In the genomic region with DNA sequence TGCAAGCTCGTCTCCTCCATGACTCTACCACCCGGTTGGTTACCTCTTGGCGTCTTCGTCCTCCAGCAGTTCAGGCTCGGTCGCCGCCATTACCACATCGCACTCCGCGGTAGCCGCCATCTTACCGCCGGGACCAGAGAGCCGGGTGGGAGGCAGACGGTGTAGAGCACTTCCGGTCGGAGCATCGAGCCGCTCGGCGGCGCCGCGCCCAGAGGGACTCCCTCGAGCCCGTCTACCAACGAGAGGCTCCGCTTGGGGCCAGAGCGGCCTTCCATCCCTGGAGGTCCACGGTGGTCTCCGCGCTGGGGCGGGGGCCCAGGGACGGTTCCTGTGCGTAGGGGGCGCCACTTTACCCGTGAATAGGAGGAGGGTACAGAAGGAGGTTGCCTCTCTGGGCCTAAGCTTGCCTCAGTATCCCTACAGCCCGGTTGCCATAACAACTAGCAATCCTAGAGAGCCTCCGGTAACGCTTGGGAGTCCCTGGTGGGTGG, we compare ENCODE assay signal across 8 mouse cellular contexts. TPM values are rescaled to one million over a fixed set of nuclear protein-coding genes. Genes with fewer than 3 reads are reported as not detected.
A peak's percentile ranks its signal among the peaks of the same experiment; 100 is the strongest.
DNase-seq lines count a peak whose midpoint lies in the region; ATAC-seq lines count a peak whose summit lies in the region.

No protein-coding gene starts in this region.

- H3K9me3 ChIP-seq in hindbrain, embryonic 14.5 days (ENCODE audit: control insufficient read depth, low read length) = no peaks in the 10 kb centered on the region

- peak; percentile 97 for ATAC-seq in hindbrain, embryonic 14.5 days (ENCODE audit: low FRiP score)

- peak overlapping the region; percentile 71 for H3K4me2 ChIP-seq in hindbrain, embryonic 14.5 days (replicated peaks)

- peaks cover 6% of the 10 kb centered on the region; the same call in 1 of the 2 replicates for H3K36me3 ChIP-seq in hindbrain, embryonic 14.5 days (replicated peaks; ENCODE audit: control insufficient read depth, insufficient read depth)

- peak; percentile 98 for DNase-seq in NIH3T3 (ENCODE audit: low read depth)
- DNase-seq in cerebellum, postnatal 10 days = peak; percentile 98 to 99
- DNase-seq in frontal cortex, postnatal 14 days (ENCODE audit: low spot score in 2 of 2) = peak; percentile 97 to 98
- peak; percentile 98 for DNase-seq in hindbrain, embryonic 14.5 days (ENCODE audit: low spot score)
- DNase-seq in layer of hippocampus, postnatal 36 days = peak; percentile 98
- DNase-seq in lung, postnatal 36 days = peak; percentile 95
- DNase-seq in retina, postnatal 1 day = peak; percentile 99
- peak; percentile 91 to 92 for DNase-seq in urinary bladder, adult 18-20 months (ENCODE audit: low spot score in 2 of 2)

- H3K9ac ChIP-seq in hindbrain, embryonic 14.5 days = peak overlapping the region; percentile 86

- peaks cover 35% of the 10 kb centered on the region for H3K4me1 ChIP-seq in hindbrain, embryonic 14.5 days (replicated peaks; ENCODE audit: control insufficient read depth, insufficient read depth, low read length)

- H3K27ac ChIP-seq in hindbrain, embryonic 14.5 days = peak overlapping the region; percentile 96

- WGBS in hindbrain, embryonic 14.5 days = under 1% methylated on average over 39 of the region's 40 CpGs

- H3K27me3 ChIP-seq in hindbrain, embryonic 14.5 days (ENCODE audit: control insufficient read depth, insufficient read depth, low read length) = no peaks in the 10 kb centered on the region

- H3K4me3 ChIP-seq in hindbrain, embryonic 14.5 days (replicated peaks; ENCODE audit: low read length) = peak overlapping the region; percentile 85

RNA-seq across cellular contexts. Expression of a gene that starts 0.4 kb away (rescaled TPM):
- polyA plus RNA-seq in hindbrain, embryonic 14.5 days (2014; fragmentation: Nextera tagmentation; extraction: Ambion mirVana) = 91.0 and 91.6 TPM in 2 replicates
- total RNA-seq in layer of hippocampus, postnatal 36 days (2021) = 100 to 1,000 TPM; 249 to 265 TPM

RNA-seq across cellular contexts. Expression of a gene that starts 0.5 kb away (rescaled TPM):
- 103 TPM in 2 replicates for polyA plus RNA-seq in hindbrain, embryonic 14.5 days (2014; fragmentation: Nextera tagmentation; extraction: Ambion mirVana)
- total RNA-seq in layer of hippocampus, postnatal 36 days (2021) = 10 to 100 TPM; 12.5 to 15.1 TPM

RNA-seq across cellular contexts. Expression of a gene that starts 44.8 kb away (rescaled TPM):
- polyA plus RNA-seq in hindbrain, embryonic 14.5 days (2014; fragmentation: Nextera tagmentation; extraction: Ambion mirVana) = 47.2 and 53.3 TPM in 2 replicates
- total RNA-seq in layer of hippocampus, postnatal 36 days (2021) = 100 to 1,000 TPM; 246 to 256 TPM

Comparison
In these comparisons a context has a peak if more than half of its experiments do, and no peak if none do; other contexts are left out.
1. Peak in every context shown above with its lines: DNase-seq, ATAC-seq, H3K4me3 ChIP-seq and H3K27ac ChIP-seq.